Mouse (Mus musculus) frontal cortex, postnatal 25 days (tissue): ENCODE results near the gene Slc44a3.

Experiments used
- DNase-seq, 2 experiments: peaks; one replicate each; pipeline ENCODE4 v3.0.0; 2022; ENCODE audit warnings: low spot score in 2 of 2

Gene Slc44a3

GRCm38 (mm10) chr3:121500734-121501133 lies 31.5 kb downstream of the Slc44a3 start:
- no peak for DNase-seq

- peak; percentile 37 to 48 for DNase-seq
Observed at GRCm38 (mm10) chr3:121500225-121500624, 32.0 kb downstream of the Slc44a3 start.

- DNase-seq, result no peak
Observed at GRCm38 (mm10) chr3:121493997-121494421, 38.2 kb downstream of the Slc44a3 start.

GRCm38 (mm10) chr3:121492026-121492425 lies 40.2 kb downstream of the Slc44a3 start:
- DNase-seq, result no peak

GRCm38 (mm10) chr3:121490941-121491340 lies 41.3 kb downstream of the Slc44a3 start:
- no peak for DNase-seq

GRCm38 (mm10) chr3:121489462-121490118 lies 42.6 kb downstream of the Slc44a3 start:
- no peak for DNase-seq

GRCm38 (mm10) chr3:121485201-121485600 lies 47.0 kb downstream of the Slc44a3 start:
- DNase-seq, result no peak

- DNase-seq, result no peak
Observed at GRCm38 (mm10) chr3:121483266-121484161, 48.7 kb downstream of the Slc44a3 start.

- DNase-seq, result no peak
Observed at GRCm38 (mm10) chr3:121481564-121481963, 50.6 kb downstream of the Slc44a3 start.

GRCm38 (mm10) chr3:121480961-121481436 lies 51.2 kb downstream of the Slc44a3 start:
- DNase-seq, result no peak

- no peak for DNase-seq
Observed at GRCm38 (mm10) chr3:121480030-121480960, 51.9 kb downstream of the Slc44a3 start.

- DNase-seq, result no peak
Observed at GRCm38 (mm10) chr3:121474738-121475137, 57.5 kb downstream of the Slc44a3 start.

GRCm38 (mm10) chr3:121471703-121472102 lies 60.5 kb downstream of the Slc44a3 start:
- no peak for DNase-seq

- DNase-seq, result no peak
Observed at GRCm38 (mm10) chr3:121469185-121469975, 62.8 kb downstream of the Slc44a3 start.

- DNase-seq, result no peak
Observed at GRCm38 (mm10) chr3:121468136-121468535, 64.1 kb downstream of the Slc44a3 start.

- DNase-seq, result no peak
Observed at GRCm38 (mm10) chr3:121467094-121467552, 65.1 kb downstream of the Slc44a3 start.

GRCm38 (mm10) chr3:121465795-121466194 lies 66.4 kb downstream of the Slc44a3 start:
- DNase-seq, result no peak

GRCm38 (mm10) chr3:121464733-121465305 lies 67.4 kb downstream of the Slc44a3 start:
- DNase-seq, result no peak

GRCm38 (mm10) chr3:121462782-121463181 lies 69.4 kb downstream of the Slc44a3 start:
- no peak for DNase-seq

- no peak for DNase-seq
Observed at GRCm38 (mm10) chr3:121461477-121461876, 70.7 kb downstream of the Slc44a3 start.
